Mouse (Mus musculus) cerebellum, postnatal 25 days (tissue): ENCODE measurements at regions not wholly inside any gene's neighbourhood (a gene's known extent, or its start where the extent isn't known, plus 50 kb on each side); places are given as distances from the start of the nearest gene placed in this dataset.
"Not testable (repeated sequence)": the region's sequence is repeated elsewhere in the genome, so short reads cannot be mapped to it uniquely, and the experiment has no call there.

Source experiments
- DNase-seq, 2 experiments: peaks; one replicate each; pipeline ENCODE4 v3.0.0; 2021; ENCODE audit warnings: mixed read lengths in 2 of 2

- DNase-seq: no peak
Observed at GRCm38 (mm10) chr4:124395069-124395965, 215.3 kb downstream of the 3100002H09Rik start.

DNA sequence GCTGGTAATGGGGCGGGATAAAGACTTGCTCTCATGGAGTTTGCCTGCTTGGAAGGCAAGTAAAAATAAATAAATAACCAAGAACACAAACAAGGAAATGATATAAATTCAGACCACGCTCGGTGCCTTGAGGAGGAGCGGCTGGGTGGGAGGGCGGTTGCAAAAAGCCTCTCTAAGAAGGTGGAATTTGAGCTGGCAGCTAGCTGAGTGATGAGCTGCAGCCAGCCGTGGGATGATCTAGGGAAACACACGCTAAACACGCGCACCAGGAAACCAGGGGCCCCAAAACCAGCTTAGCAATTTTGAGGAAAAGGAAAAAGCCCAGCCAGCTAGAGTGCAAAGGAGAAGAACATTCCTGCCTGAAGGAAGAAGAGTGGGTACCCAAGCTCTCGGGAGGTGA is 217.0 kb downstream of the 3100002H09Rik start:
- DNase-seq: no peak

DNA sequence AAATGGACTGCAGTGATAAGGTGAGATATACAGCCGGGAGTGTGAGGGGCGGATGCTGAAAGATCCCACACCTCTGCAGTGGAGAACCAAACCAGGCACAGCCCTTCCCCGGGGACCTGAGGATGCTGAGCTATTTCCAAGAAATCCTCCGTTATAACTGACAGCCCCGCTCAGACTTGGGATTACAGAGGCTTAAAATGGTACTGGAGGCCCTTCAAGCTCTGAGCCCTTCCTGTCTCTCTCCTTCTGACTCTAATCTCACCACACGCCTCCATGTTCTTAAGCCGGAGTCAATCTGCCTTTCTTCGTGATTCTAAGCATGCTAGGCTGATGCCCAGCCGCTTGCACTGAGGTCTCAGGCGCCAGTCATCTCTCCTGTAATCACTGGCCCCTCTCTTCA is 221.5 kb downstream of the 3100002H09Rik start:
- no peak for DNase-seq

DNA sequence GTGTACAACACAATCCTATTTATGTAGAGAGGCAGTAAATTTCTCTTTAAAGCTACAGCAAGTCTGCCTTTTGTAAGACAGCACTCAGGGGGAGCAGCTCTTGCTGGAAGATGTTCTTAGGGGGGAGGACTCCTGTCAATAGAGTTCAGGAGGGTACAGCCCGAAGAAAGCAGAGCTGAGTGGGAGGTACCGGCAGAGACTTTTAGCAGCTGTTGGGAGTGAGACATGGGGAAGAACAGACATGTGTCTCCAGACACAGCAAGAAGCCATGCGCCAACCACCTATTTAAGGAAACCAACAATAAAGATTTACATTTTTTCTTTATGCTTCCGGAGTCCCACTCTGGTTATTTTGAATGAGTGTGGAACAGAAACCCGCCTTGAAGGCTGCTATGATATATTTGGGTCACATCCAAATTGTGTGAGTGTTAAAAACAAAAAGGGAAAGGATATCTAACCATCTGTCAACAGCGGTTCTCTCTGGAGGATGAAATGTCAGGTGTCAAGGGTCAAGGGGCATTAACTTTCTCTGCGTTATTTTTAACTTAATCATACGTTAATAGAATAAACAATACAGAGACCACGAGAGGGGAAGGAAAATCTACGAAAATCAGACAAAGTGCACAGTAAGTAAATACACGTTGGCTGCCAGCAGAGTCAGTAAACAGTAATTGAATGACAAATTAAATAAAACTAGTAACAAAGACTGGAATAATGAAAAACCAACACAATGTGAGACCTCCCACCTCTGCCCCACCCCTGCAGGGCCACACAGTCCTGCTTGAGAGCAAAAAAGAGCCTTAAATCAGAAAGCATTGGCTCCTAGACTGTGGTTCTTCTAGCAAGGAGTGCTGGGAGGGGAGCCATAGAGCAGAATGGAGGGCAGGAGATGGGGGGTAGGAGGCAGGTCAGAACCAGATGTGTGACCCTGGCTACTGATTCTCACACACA is 225.2 kb downstream of the 3100002H09Rik start:
- no peak for DNase-seq

DNA sequence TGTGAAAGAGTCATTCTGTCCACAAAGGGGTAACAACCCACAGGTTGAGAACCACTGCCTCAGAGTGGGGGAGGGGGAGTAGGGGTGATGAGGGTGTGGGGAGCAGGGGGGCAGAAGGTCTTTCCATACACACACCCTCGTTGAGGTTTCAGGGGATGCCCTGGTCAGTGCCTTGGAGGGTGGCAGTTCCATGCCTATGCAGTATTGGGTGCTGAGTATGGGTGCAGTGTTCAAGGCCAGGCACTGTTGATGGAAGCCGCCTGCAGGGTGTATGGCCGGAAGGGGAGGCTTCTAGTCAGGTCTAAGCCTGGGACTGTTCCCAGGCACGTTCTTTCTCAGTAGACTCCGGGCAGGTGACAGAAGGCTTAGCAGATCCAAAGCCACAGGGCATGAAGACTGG is 234.1 kb downstream of the 3100002H09Rik start:
- DNase-seq: no peak

GRCm38 (mm10) chr4:124375581-124375980 is 235.0 kb downstream of the 3100002H09Rik start:
- no peak for DNase-seq

DNA sequence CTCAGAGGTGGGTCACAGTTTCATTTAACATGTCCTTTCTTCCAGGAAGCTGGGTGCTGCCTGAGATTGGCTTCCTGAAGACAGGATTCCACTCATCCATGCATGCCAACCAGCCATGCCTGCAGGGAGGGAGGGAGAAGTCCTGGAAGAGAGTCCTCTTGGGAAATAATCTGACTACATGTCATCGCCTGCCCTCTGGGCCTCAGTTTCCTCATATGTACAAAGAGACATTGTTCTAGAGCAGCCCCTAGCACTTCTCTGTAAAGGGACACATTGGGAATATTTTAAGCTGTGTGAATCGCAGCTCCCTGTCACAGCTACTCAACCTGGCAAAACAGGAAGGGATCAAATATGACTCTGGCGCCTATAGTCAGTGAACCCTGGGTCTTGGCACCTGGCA is 241.8 kb downstream of the 3100002H09Rik start:
- DNase-seq: no peak

GRCm38 (mm10) chr4:124368085-124368484 is 242.5 kb downstream of the 3100002H09Rik start:
- no peak for DNase-seq

DNA sequence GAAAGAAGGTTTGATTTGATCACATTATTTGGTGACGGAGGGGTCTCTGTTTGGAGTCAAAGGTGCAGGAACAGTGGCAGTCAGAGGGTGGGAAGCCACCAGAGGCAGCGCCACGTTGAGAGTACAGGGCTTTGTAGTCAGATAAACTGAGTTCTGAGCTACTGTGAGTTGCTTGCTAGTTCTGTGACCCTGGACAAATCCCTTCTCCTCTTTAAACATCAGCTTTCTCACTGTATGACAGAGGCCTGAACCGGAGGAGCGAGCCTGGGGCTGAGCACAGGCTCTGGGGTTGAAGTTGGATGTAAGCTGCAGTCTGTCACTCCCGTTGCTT is 250.1 kb downstream of the 3100002H09Rik start:
- no peak for DNase-seq

DNA sequence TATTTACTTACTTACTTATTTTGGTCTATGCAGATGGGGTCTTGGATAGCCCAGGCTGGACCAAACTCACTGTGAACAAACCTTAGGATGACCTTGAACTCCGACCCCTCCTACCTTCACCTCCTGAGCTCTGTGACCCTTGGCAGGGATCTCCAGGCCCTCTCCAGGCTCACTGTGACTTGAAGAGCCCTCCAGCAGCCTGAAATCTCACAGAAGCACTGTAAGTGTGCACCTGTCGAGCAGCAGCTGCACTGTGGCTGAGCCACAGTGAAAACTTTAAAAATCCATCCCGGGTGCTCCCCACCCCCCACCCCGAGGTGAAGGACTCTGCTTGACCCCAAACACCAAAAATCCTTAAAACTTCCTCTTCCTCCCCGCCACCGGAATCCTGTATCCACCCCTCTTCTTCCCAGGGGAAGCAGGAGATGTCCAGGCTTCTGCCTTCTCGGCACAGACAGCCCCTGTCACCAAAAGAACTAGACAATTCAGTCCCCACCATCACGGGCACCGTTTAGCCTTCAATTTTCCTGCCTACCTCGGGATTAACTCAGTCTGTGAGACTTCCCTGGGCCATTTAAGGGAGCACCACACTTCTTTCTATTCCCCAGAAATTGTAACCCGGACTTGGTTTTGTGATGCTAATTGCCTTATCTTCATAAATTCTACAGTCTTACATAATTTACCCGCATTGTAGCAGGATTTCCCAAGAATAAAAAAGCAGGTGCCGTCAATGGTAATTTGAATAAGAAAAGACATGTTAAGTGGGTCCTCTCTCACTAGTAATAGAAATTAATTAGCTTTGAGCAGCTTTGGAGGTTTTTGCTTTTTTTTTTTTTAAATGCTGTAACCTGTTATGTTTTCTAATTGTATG is 250.7 kb downstream of the 3100002H09Rik start:
- DNase-seq: no peak

DNA sequence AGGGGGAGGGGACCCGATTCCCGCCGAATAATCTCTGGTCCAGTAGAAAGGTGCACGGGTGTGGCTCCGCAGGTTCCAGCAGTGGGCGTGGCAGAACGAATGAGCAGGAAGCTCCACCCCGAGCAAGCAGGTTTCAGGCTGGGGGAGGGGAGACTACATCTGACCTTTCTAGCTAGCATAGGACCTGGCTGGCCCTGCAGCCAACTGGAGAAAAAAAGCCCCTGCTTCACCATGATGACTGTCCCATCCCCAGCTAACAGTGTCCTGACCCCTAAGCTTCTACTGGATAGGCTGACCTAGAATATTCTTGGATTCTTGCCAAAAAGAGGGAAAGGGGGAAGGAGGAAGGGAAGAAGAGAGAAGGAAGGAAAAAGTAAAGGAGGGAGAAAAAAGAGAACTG is 252.1 kb downstream of the 3100002H09Rik start:
- DNase-seq: not testable (repeated sequence)

DNA sequence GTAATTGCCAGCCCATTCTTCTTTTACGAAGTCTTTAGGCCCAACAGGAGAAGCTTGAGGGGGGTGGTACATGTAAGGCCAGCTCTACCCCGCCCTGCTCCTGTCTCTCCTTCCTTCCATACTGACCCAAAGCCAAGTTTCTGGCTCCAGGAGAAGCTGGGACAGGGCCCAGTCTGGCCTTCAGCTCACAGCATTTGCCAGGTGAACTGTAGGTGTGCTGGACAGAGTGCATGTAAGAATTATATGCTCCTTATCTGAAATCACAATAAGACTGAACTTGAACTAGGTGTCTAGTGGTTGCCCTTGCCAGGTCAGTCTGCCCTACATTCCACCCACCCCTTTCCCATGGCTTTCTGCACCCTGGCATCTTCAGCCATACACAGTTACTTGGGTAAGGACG is 260.2 kb downstream of the 3100002H09Rik start:
- peak; percentile 49 to 67 for DNase-seq

- DNase-seq: peak; percentile 19 to 44
Observed at GRCm38 (mm10) chr4:124349610-124350295, 260.9 kb downstream of the 3100002H09Rik start.

DNA sequence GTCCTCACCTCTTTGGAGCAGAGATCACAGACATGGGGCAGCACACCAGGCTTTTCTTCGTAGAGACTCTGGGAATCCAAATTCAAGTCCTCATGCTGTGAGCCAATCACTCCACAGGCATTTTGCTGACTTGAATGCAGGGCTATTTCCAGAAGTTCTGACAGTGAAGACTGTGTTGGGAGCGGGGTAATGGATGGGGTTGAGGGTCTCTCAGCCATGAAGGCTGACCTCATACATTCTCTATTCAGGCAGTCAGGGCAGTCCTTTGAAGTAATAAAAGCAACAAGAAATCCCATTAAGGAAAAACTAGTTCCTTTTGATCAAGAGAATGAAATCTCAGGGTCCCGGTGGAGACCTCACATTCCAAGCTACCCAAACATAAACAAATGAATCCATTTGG is 261.5 kb downstream of the 3100002H09Rik start:
- DNase-seq: no peak

DNA sequence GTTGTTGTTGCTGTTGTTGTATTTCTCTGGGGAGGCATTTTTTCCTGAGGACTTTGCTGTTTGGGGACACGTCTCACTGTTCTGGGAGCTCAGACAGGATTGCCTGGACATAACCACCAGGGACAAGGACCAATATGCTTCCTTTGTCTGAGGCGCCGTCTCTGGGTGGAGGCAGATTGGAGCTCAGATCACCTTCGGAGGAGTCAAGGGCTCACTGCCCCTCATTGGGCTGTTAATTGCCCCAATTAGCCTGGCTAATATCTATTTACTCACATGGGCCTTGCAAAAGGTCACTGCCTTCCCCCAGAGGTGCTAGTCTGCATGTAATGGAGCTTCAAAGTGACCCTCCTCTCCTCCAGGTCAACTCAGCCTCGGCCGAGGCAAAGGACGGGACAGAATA is 270.5 kb downstream of the 3100002H09Rik start:
- no peak for DNase-seq

- no peak for DNase-seq
Observed at GRCm38 (mm10) chr4:124335726-124336125, 274.9 kb downstream of the 3100002H09Rik start.

- DNase-seq: no peak
Observed at GRCm38 (mm10) chr4:124332974-124333373, 277.6 kb downstream of the 3100002H09Rik start.

DNA sequence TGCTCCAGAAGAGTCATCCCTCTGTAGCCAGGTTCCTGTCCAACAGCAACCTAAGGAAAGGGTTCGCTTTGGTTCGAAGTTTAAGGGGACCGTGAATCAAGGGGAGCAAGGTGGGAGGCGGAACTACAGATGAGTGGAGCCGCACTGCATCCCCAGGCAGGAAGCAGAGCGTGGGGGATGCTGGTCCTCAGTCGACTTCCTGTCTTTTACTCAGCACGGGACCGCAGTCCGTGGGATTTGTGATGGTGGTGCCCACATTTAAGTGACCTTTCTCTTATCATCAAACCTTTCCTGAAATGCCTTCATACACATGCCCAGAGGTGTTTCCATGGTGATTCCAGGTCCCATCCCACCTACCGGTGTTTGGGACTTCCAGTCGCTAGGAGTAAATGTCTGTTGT is 278.2 kb downstream of the 3100002H09Rik start:
- DNase-seq: no peak

DNA sequence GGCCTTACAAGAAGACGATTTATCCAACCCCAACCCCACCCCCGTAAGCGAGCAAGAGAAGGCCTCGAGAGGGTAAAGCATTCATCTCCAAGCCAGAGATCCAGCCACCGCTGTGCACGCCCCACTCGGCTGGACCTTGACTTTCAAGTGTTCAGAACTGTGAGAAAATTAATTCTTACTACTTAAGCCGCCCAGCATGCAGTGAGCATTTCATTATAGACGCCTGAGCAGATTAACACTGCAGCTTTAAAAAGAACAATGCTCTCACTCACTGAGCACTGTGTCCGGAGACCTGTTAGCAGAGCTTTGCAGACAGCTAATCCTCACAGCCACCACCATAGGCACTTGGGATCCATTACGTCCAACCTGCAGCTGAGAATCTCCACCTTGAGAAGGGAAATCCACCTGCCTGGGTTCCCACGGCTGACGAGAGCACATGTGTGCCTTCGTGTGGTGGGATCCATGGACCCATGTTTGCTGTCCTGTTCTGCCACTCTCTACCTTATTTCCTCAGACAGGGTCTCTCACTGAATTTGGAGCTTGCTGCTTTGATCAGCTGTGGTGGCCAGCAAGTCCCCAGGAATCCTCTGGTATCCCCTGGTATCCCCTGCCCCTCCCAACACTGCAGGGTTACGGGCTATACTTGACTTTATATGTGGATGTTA is 281.4 kb downstream of the 3100002H09Rik start:
- no peak for DNase-seq

DNA sequence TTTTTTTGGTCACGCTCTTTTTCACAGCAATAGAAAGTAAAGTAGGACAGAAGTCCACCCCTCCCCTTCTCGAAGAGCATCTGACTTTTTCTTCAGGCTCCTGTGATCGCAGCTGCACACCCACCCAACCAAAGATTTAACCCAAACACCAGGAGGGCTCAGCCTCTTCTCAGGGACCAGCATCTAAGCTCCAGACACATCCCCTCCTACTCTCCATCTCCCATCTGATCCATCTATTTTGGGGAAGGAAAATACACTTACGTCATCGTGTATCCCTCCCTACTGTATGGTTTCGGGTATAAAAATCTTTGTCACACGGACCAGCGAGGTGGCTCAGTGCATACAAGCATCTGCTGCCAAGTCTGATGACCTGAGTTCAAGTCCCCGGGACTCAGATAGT is 284.3 kb downstream of the 3100002H09Rik start:
- no peak for DNase-seq

- DNase-seq: no peak
Observed at GRCm38 (mm10) chr4:124323589-124323988, 287.0 kb downstream of the 3100002H09Rik start.

- DNase-seq: no peak
Observed at GRCm38 (mm10) chr4:124321221-124321620, 289.4 kb downstream of the 3100002H09Rik start.
